Mouse (Mus musculus) left cerebral cortex, adult 9 months (tissue): Measurements from ENCODE around the gene Ggnbp2.
"Not testable (repeated sequence)": the region's sequence is repeated elsewhere in the genome, so short reads cannot be mapped to it uniquely, and the experiment has no call there.

Experiments
- DNase-seq, 2 experiments: peaks; one replicate each; pipeline ENCODE4 v3.0.0; 2022; ENCODE audit warnings: low spot score in 2 of 2

The Ggnbp2 gene

GRCm38 (mm10) chr11:84879772-84880464, 9.3 kb upstream of the Ggnbp2 start, which contains the start of the genes Myo19 and Pigw:
TSS of gene Myo19 (plus strand) at chr11:84880148.
TSS of gene Pigw (minus strand) at chr11:84880285.
- peak in 1 of 2 experiments; percentile 59 for DNase-seq

- DNase-seq: no peak
Measured at GRCm38 (mm10) chr11:84879007-84879771, 8.6 kb upstream of the Ggnbp2 start.

GRCm38 (mm10) chr11:84876020-84876419, 5.4 kb upstream of the Ggnbp2 start:
- DNase-seq: not testable (repeated sequence)

- no peak for DNase-seq
Measured at GRCm38 (mm10) chr11:84873042-84873833, 2.6 kb upstream of the Ggnbp2 start.

- DNase-seq: no peak
Measured at GRCm38 (mm10) chr11:84871548-84872069, 992 bp upstream of the Ggnbp2 start.

GRCm38 (mm10) chr11:84871046-84871445, 429 bp upstream of the Ggnbp2 start:
- DNase-seq: no peak

GRCm38 (mm10) chr11:84869537-84870232, 932 bp downstream of the Ggnbp2 start:
- DNase-seq: peak; percentile 87 to 94

- no peak for DNase-seq
Measured at GRCm38 (mm10) chr11:84868786-84869259, 1.8 kb downstream of the Ggnbp2 start.

GRCm38 (mm10) chr11:84867586-84867985, 3.0 kb downstream of the Ggnbp2 start:
- no peak for DNase-seq

GRCm38 (mm10) chr11:84865268-84865667, 5.3 kb downstream of the Ggnbp2 start:
- no peak for DNase-seq

GRCm38 (mm10) chr11:84855285-84855684, 15.3 kb downstream of the Ggnbp2 start:
- DNase-seq: no peak

GRCm38 (mm10) chr11:84847475-84848090, 23.0 kb downstream of the Ggnbp2 start:
- no peak for DNase-seq

GRCm38 (mm10) chr11:84846741-84847474, 23.7 kb downstream of the Ggnbp2 start:
- DNase-seq: no peak

- DNase-seq: no peak
Measured at GRCm38 (mm10) chr11:84839330-84839729, 31.3 kb downstream of the Ggnbp2 start.

- not testable (repeated sequence) for DNase-seq
Measured at GRCm38 (mm10) chr11:84829495-84829894, 41.1 kb downstream of the Ggnbp2 start.

GRCm38 (mm10) chr11:84828516-84829399, 41.9 kb downstream of the Ggnbp2 start, which contains the start of gene Dhrs11:
TSS of gene Dhrs11 (minus strand) at chr11:84828994.
- peak in 1 of 2 experiments; percentile 86 for DNase-seq

GRCm38 (mm10) chr11:84827901-84828503, 42.6 kb downstream of the Ggnbp2 start:
- no peak for DNase-seq

- DNase-seq: no peak
Measured at GRCm38 (mm10) chr11:84827492-84827891, 43.1 kb downstream of the Ggnbp2 start.
